In genomic region chr5:106956467-106956866, GRCm38 (mm10) we compare ENCODE assay signal across 17 mouse cellular contexts. TPM values are rescaled to one million over a fixed set of nuclear protein-coding genes. Genes with fewer than 3 reads are reported as not detected.
DNase-seq lines count a peak whose midpoint lies in the region; ATAC-seq lines count a peak whose summit lies in the region.
"Had no signal": no experiment of that assay in that cellular context is flagged by ENCODE, and none has a peak within 500 bp of the region (broad histone marks: within the 10 kb centered on the region; RNA-seq: fewer than 3 reads in every experiment).

No protein-coding gene starts in this region.

- no peak overlapping the region for H3K9ac ChIP-seq in heart, embryonic 12.5 days
- no peak overlapping the region for H3K9ac ChIP-seq in hindbrain, embryonic 13.5 days
- H3K9ac ChIP-seq: embryonic facial prominence, embryonic 15.5 days; liver, embryonic 12.5 days had no signal

- no peaks in the 10 kb centered on the region for H3K27me3 ChIP-seq in heart, embryonic 12.5 days (replicated peaks)
- no peaks in the 10 kb centered on the region for H3K27me3 ChIP-seq in hindbrain, embryonic 13.5 days
- H3K27me3 ChIP-seq: embryonic facial prominence, embryonic 15.5 days had no signal

- DNase-seq in kidney, adult 11 months: peak; percentile 23
- DNase-seq in kidney, adult 18-20 months: no peak
- DNase-seq in kidney, adult 9 months: peak; percentile 41
- DNase-seq in mesoderm, embryonic 11.5 days (ENCODE audit: low read depth, low spot score): peak; percentile 4
- no peak for DNase-seq in layer of hippocampus, postnatal 36 days
- DNase-seq in right cerebral cortex, adult 18-20 months: no peak
- DNase-seq: cerebellum, adult 9-11 months; right cerebral cortex, postnatal 14 days had no signal

- H3K4me1 ChIP-seq in heart, embryonic 12.5 days (replicated peaks): no peaks in the 10 kb centered on the region
- H3K4me1 ChIP-seq in hindbrain, embryonic 13.5 days (replicated peaks): no peaks in the 10 kb centered on the region
- H3K4me1 ChIP-seq: liver, embryonic 12.5 days had no signal

- no peak overlapping the region for H3K4me3 ChIP-seq in heart, embryonic 12.5 days
- H3K4me3 ChIP-seq in hindbrain, embryonic 13.5 days: no peak overlapping the region
- H3K4me3 ChIP-seq: embryonic facial prominence, embryonic 15.5 days; liver, embryonic 12.5 days; midbrain, embryonic 10.5 days had no signal

- no peak overlapping the region for H3K4me2 ChIP-seq in heart, embryonic 12.5 days
- H3K4me2 ChIP-seq in hindbrain, embryonic 13.5 days: no peak overlapping the region
- H3K4me2 ChIP-seq: embryonic facial prominence, embryonic 15.5 days; liver, embryonic 12.5 days had no signal

- peak; percentile 61; the same call in 1 of the 2 replicates for ATAC-seq in heart, embryonic 12.5 days (ENCODE audit: insufficient number of reproducible peaks, low FRiP score)
- no peak for ATAC-seq in hindbrain, embryonic 13.5 days (ENCODE audit: low FRiP score)
- ATAC-seq: forebrain, embryonic 14.5 days; liver, embryonic 12.5 days had no signal

- WGBS in heart, embryonic 12.5 days: 38% methylated on average over 3 of the region's 3 CpGs
- 82% methylated on average over 3 of the region's 3 CpGs for WGBS in hindbrain, embryonic 13.5 days

- no peaks in the 10 kb centered on the region for H3K36me3 ChIP-seq in heart, embryonic 12.5 days
- no peaks in the 10 kb centered on the region for H3K36me3 ChIP-seq in hindbrain, embryonic 13.5 days
- H3K36me3 ChIP-seq: embryonic facial prominence, embryonic 15.5 days; liver, embryonic 12.5 days; midbrain, embryonic 10.5 days had no signal

- peaks cover 11% of the 10 kb centered on the region; the same call in 1 of the 2 replicates for H3K9me3 ChIP-seq in heart, embryonic 12.5 days (replicated peaks)
- H3K9me3 ChIP-seq in hindbrain, embryonic 13.5 days: peaks cover 5% of the 10 kb centered on the region; the same call in 1 of the 2 replicates
- H3K9me3 ChIP-seq: embryonic facial prominence, embryonic 15.5 days; liver, embryonic 12.5 days; midbrain, embryonic 10.5 days had no signal

- H3K27ac ChIP-seq in heart, embryonic 12.5 days (ENCODE audit: poor library complexity, severe bottlenecking): 0 out of 2 replicates have a peak overlapping the region, but pooled peaks have one; percentile 12
- H3K27ac ChIP-seq in hindbrain, embryonic 13.5 days: no peak overlapping the region
- H3K27ac ChIP-seq: embryonic facial prominence, embryonic 15.5 days; liver, embryonic 12.5 days; midbrain, embryonic 10.5 days had no signal

RNA-seq across cellular contexts. Expression of gene Cdc7, which starts 7.7 kb away (rescaled TPM):
- polyA plus RNA-seq in heart, embryonic 12.5 days (2016; fragmentation: Nextera tagmentation; extraction: Ambion mirVana): 29.8 and 30.8 TPM in 2 replicates
- polyA plus RNA-seq in hindbrain, embryonic 13.5 days (2015; fragmentation: Nextera tagmentation; extraction: Ambion mirVana): 40.6 and 41.1 TPM in 2 replicates
- total RNA-seq in layer of hippocampus, postnatal 36 days (2021): 10 to 100 TPM; 16.4 to 21.1 TPM

RNA-seq across cellular contexts. Expression of gene Hfm1, which starts 30.3 kb away (rescaled TPM):
- polyA plus RNA-seq in heart, embryonic 12.5 days (2016; fragmentation: Nextera tagmentation; extraction: Ambion mirVana): 0.86 and 1.7 TPM in 2 replicates
- 5.9 and 6.7 TPM in 2 replicates for polyA plus RNA-seq in hindbrain, embryonic 13.5 days (2015; fragmentation: Nextera tagmentation; extraction: Ambion mirVana)
- total RNA-seq in layer of hippocampus, postnatal 36 days (2021): 1 to 10 TPM; 1.7 to 2.0 TPM
- total RNA-seq: gastrocnemius, adult 8-10 months; MEL had no signal
- polyA plus RNA-seq: large intestine, adult 2 months had no signal

Comparison
In these comparisons a context has a peak if more than half of its experiments do, and no peak if none do; other contexts are left out.
1. DNase-seq: peak in kidney, adult 11 months (single experiment), kidney, adult 9 months (single experiment) and mesoderm, embryonic 11.5 days (single experiment); none in kidney, adult 18-20 months (single experiment), layer of hippocampus, postnatal 36 days (0 of 2) and right cerebral cortex, adult 18-20 months (single experiment).